ENCODE assay signal across 21 mouse cellular contexts in genomic region chr1:172271208-172271607, GRCm38 (mm10). TPM values are rescaled to one million over a fixed set of nuclear protein-coding genes. Genes with fewer than 3 reads are reported as not detected.
DNase-seq lines count a peak whose midpoint lies in the region; ATAC-seq lines count a peak whose summit lies in the region.
"Had no signal": no experiment of that assay in that cellular context is flagged by ENCODE, and none has a peak within 500 bp of the region (broad histone marks: within the 10 kb centered on the region; RNA-seq: fewer than 3 reads in every experiment).

No protein-coding gene starts in this region.

- peak; percentile 47; the same call in 1 of the 2 replicates for ATAC-seq in hindbrain, embryonic 11.5 days (ENCODE audit: low FRiP score)
- peak; percentile 52; the same call in 1 of the 2 replicates for ATAC-seq in hindbrain, embryonic 12.5 days (ENCODE audit: low FRiP score)
- 0 out of 2 replicates have a peak, but pooled peaks have one; percentile 41 for ATAC-seq in midbrain, embryonic 12.5 days (ENCODE audit: low FRiP score, low read depth)
- ATAC-seq in neural tube, embryonic 15.5 days (ENCODE audit: low FRiP score): peak; percentile 26; the same call in 1 of the 2 replicates
- ATAC-seq: intestine, embryonic 16.5 days; lung, postnatal 0 days had no signal

- H3K9ac ChIP-seq in hindbrain, embryonic 11.5 days (ENCODE audit: low read depth, low read length): no peak overlapping the region
- H3K9ac ChIP-seq in hindbrain, embryonic 12.5 days: no peak overlapping the region
- H3K9ac ChIP-seq in midbrain, embryonic 12.5 days (replicated peaks): no peak overlapping the region
- no peak overlapping the region for H3K9ac ChIP-seq in neural tube, embryonic 15.5 days (replicated peaks)
- H3K9ac ChIP-seq: kidney, embryonic 15.5 days; limb, embryonic 12.5 days; liver, embryonic 13.5 days had no signal

- H3K27me3 ChIP-seq in hindbrain, embryonic 11.5 days (ENCODE audit: control insufficient read depth, insufficient read depth, low read length): no peaks in the 10 kb centered on the region
- no peaks in the 10 kb centered on the region for H3K27me3 ChIP-seq in hindbrain, embryonic 10.5 days (ENCODE audit: insufficient read depth, poor library complexity, severe bottlenecking)
- H3K27me3 ChIP-seq in hindbrain, embryonic 12.5 days: no peaks in the 10 kb centered on the region
- peaks cover 7% of the 10 kb centered on the region; the same call in 1 of the 2 replicates for H3K27me3 ChIP-seq in midbrain, embryonic 12.5 days
- H3K27me3 ChIP-seq in neural tube, embryonic 15.5 days (replicated peaks): no peaks in the 10 kb centered on the region
- H3K27me3 ChIP-seq: kidney, embryonic 15.5 days; limb, embryonic 12.5 days; liver, embryonic 13.5 days had no signal

- DNase-seq in hindbrain, embryonic 11.5 days (ENCODE audit: low spot score): no peak
- no peak for DNase-seq in hindbrain, embryonic 10.5 days (ENCODE audit: low spot score)
- DNase-seq in urinary bladder, postnatal 14 days (ENCODE audit: low spot score): no peak
- DNase-seq in spleen, postnatal 36 days (ENCODE audit: low spot score in 2 of 2): no peak
- no peak for DNase-seq in cerebellum, postnatal 4 days (ENCODE audit: low spot score in 2 of 2)
- DNase-seq: cerebellum, postnatal 14 days; gastrocnemius, postnatal 14 days; heart, postnatal 14 days; liver, embryonic 13.5 days had no signal

- no peak overlapping the region for H3K4me2 ChIP-seq in hindbrain, embryonic 11.5 days (replicated peaks; ENCODE audit: low read depth, low read length)
- no peak overlapping the region for H3K4me2 ChIP-seq in hindbrain, embryonic 12.5 days (replicated peaks)
- H3K4me2 ChIP-seq in midbrain, embryonic 12.5 days (replicated peaks): peak overlapping the region; percentile 5; the same call in 1 of the 2 replicates
- no peak overlapping the region for H3K4me2 ChIP-seq in neural tube, embryonic 15.5 days
- H3K4me2 ChIP-seq: kidney, embryonic 15.5 days; limb, embryonic 12.5 days; liver, embryonic 13.5 days had no signal

- H3K4me1 ChIP-seq in hindbrain, embryonic 11.5 days (replicated peaks; ENCODE audit: control insufficient read depth, insufficient read depth, low read length): no peaks in the 10 kb centered on the region
- H3K4me1 ChIP-seq in hindbrain, embryonic 10.5 days (replicated peaks): peaks cover 17% of the 10 kb centered on the region
- H3K4me1 ChIP-seq in hindbrain, embryonic 12.5 days: peaks cover 5% of the 10 kb centered on the region
- peaks cover 12% of the 10 kb centered on the region for H3K4me1 ChIP-seq in midbrain, embryonic 12.5 days
- peaks cover 5% of the 10 kb centered on the region; the same call in 1 of the 2 replicates for H3K4me1 ChIP-seq in neural tube, embryonic 15.5 days
- H3K4me1 ChIP-seq: limb, embryonic 12.5 days; liver, embryonic 13.5 days had no signal

- no peaks in the 10 kb centered on the region for H3K9me3 ChIP-seq in hindbrain, embryonic 11.5 days (ENCODE audit: control insufficient read depth, low read length)
- H3K9me3 ChIP-seq in hindbrain, embryonic 10.5 days: no peaks in the 10 kb centered on the region
- no peaks in the 10 kb centered on the region for H3K9me3 ChIP-seq in hindbrain, embryonic 12.5 days (replicated peaks)
- no peaks in the 10 kb centered on the region for H3K9me3 ChIP-seq in midbrain, embryonic 12.5 days
- no peaks in the 10 kb centered on the region for H3K9me3 ChIP-seq in neural tube, embryonic 15.5 days (replicated peaks)
- H3K9me3 ChIP-seq: kidney, embryonic 15.5 days; limb, embryonic 12.5 days; liver, embryonic 13.5 days had no signal

- no peaks in the 10 kb centered on the region for H3K36me3 ChIP-seq in hindbrain, embryonic 11.5 days (ENCODE audit: control insufficient read depth, insufficient read depth, low read length)
- no peaks in the 10 kb centered on the region for H3K36me3 ChIP-seq in hindbrain, embryonic 10.5 days
- no peaks in the 10 kb centered on the region for H3K36me3 ChIP-seq in hindbrain, embryonic 12.5 days
- H3K36me3 ChIP-seq in midbrain, embryonic 12.5 days: no peaks in the 10 kb centered on the region
- H3K36me3 ChIP-seq in neural tube, embryonic 15.5 days: no peaks in the 10 kb centered on the region
- H3K36me3 ChIP-seq: kidney, embryonic 15.5 days; limb, embryonic 12.5 days; liver, embryonic 13.5 days had no signal

- WGBS in hindbrain, embryonic 11.5 days: 86% methylated on average over 3 of the region's 3 CpGs
- WGBS in hindbrain, embryonic 10.5 days: 80% methylated on average over 3 of the region's 3 CpGs
- 67% methylated on average over 3 of the region's 3 CpGs for WGBS in hindbrain, embryonic 12.5 days
- WGBS in midbrain, embryonic 12.5 days: 74% methylated on average over 3 of the region's 3 CpGs
- 74% methylated on average over 3 of the region's 3 CpGs for WGBS in neural tube, embryonic 15.5 days

- H3K4me3 ChIP-seq in hindbrain, embryonic 11.5 days (ENCODE audit: low read depth, low read length): no peak overlapping the region
- no peak overlapping the region for H3K4me3 ChIP-seq in hindbrain, embryonic 10.5 days
- H3K4me3 ChIP-seq in hindbrain, embryonic 12.5 days: no peak overlapping the region
- no peak overlapping the region for H3K4me3 ChIP-seq in midbrain, embryonic 12.5 days
- no peak overlapping the region for H3K4me3 ChIP-seq in neural tube, embryonic 15.5 days (replicated peaks)
- H3K4me3 ChIP-seq: kidney, embryonic 15.5 days; left cerebral cortex, adult 2 months; limb, embryonic 12.5 days; liver, embryonic 13.5 days; myocyte had no signal

- no peak overlapping the region for H3K27ac ChIP-seq in hindbrain, embryonic 11.5 days (ENCODE audit: low read depth, low read length)
- no peak overlapping the region for H3K27ac ChIP-seq in hindbrain, embryonic 10.5 days
- H3K27ac ChIP-seq in hindbrain, embryonic 12.5 days: no peak overlapping the region
- H3K27ac ChIP-seq in midbrain, embryonic 12.5 days (replicated peaks): no peak overlapping the region
- 0 out of 2 replicates have a peak overlapping the region, but pooled peaks have one; percentile 28 for H3K27ac ChIP-seq in neural tube, embryonic 15.5 days (replicated peaks)
- H3K27ac ChIP-seq: kidney, embryonic 15.5 days; left cerebral cortex, adult 2 months; limb, embryonic 12.5 days; liver, embryonic 13.5 days; stomach, postnatal 0 days had no signal

RNA-seq across cellular contexts. Expression of gene Igsf8, which starts 9.8 kb away (rescaled TPM):
- 123 and 136 TPM in 2 replicates for polyA plus RNA-seq in hindbrain, embryonic 11.5 days (2014; fragmentation: Nextera tagmentation; extraction: Ambion mirVana)
- polyA plus RNA-seq in hindbrain, embryonic 10.5 days (2016; fragmentation: Nextera tagmentation; extraction: Ambion mirVana): 63.5 and 142 TPM in 2 replicates
- 147 and 159 TPM in 2 replicates for polyA plus RNA-seq in hindbrain, embryonic 12.5 days (2016; fragmentation: Nextera tagmentation; extraction: Ambion mirVana)
- polyA plus RNA-seq in midbrain, embryonic 12.5 days (2016; fragmentation: Nextera tagmentation; extraction: Ambion mirVana): 103 and 106 TPM in 2 replicates
- polyA plus RNA-seq in neural tube, embryonic 15.5 days (2015; fragmentation: Nextera tagmentation; extraction: Ambion mirVana): 70.9 and 71.3 TPM in 2 replicates

RNA-seq across cellular contexts. Expression of gene Atp1a4, which starts 13.0 kb away (rescaled TPM):
- 0.06 TPM in 1 of 2 replicates, not detected in the other for polyA plus RNA-seq in hindbrain, embryonic 11.5 days (2014; fragmentation: Nextera tagmentation; extraction: Ambion mirVana)
- not detected in 2 replicates for polyA plus RNA-seq in hindbrain, embryonic 10.5 days (2016; fragmentation: Nextera tagmentation; extraction: Ambion mirVana)
- polyA plus RNA-seq in hindbrain, embryonic 12.5 days (2016; fragmentation: Nextera tagmentation; extraction: Ambion mirVana): not detected in 2 replicates
- polyA plus RNA-seq in midbrain, embryonic 12.5 days (2016; fragmentation: Nextera tagmentation; extraction: Ambion mirVana): not detected in 2 replicates
- 0.05 TPM in 1 of 2 replicates, not detected in the other for polyA plus RNA-seq in neural tube, embryonic 15.5 days (2015; fragmentation: Nextera tagmentation; extraction: Ambion mirVana)
- polyA plus RNA-seq: frontal cortex, adult 2 months; intestine, embryonic 16.5 days; limb, embryonic 12.5 days; liver, embryonic 13.5 days; spleen, adult 2 months; stomach, postnatal 0 days had no signal

RNA-seq across cellular contexts. Expression of gene Atp1a2, which starts 26.7 kb away (rescaled TPM):
- 1.9 and 2.6 TPM in 2 replicates for polyA plus RNA-seq in hindbrain, embryonic 11.5 days (2014; fragmentation: Nextera tagmentation; extraction: Ambion mirVana)
- 2.1 and 2.3 TPM in 2 replicates for polyA plus RNA-seq in hindbrain, embryonic 10.5 days (2016; fragmentation: Nextera tagmentation; extraction: Ambion mirVana)
- 13.7 and 16.1 TPM in 2 replicates for polyA plus RNA-seq in hindbrain, embryonic 12.5 days (2016; fragmentation: Nextera tagmentation; extraction: Ambion mirVana)
- polyA plus RNA-seq in midbrain, embryonic 12.5 days (2016; fragmentation: Nextera tagmentation; extraction: Ambion mirVana): 12.8 and 13.2 TPM in 2 replicates
- polyA plus RNA-seq in neural tube, embryonic 15.5 days (2015; fragmentation: Nextera tagmentation; extraction: Ambion mirVana): 57.9 and 63.1 TPM in 2 replicates

RNA-seq across cellular contexts. Expression of gene Casq1, which starts 51.5 kb away (rescaled TPM):
- polyA plus RNA-seq in hindbrain, embryonic 11.5 days (2014; fragmentation: Nextera tagmentation; extraction: Ambion mirVana): 1.4 and 2.5 TPM in 2 replicates
- 1.3 and 2.0 TPM in 2 replicates for polyA plus RNA-seq in hindbrain, embryonic 10.5 days (2016; fragmentation: Nextera tagmentation; extraction: Ambion mirVana)
- polyA plus RNA-seq in hindbrain, embryonic 12.5 days (2016; fragmentation: Nextera tagmentation; extraction: Ambion mirVana): 2.3 and 3.8 TPM in 2 replicates
- 1.9 and 2.1 TPM in 2 replicates for polyA plus RNA-seq in midbrain, embryonic 12.5 days (2016; fragmentation: Nextera tagmentation; extraction: Ambion mirVana)
- polyA plus RNA-seq in neural tube, embryonic 15.5 days (2015; fragmentation: Nextera tagmentation; extraction: Ambion mirVana): 3.8 and 4.0 TPM in 2 replicates

RNA-seq across cellular contexts. Expression of gene Kcnj9, which starts 57.9 kb away (rescaled TPM):
- 0.17 and 0.46 TPM in 2 replicates for polyA plus RNA-seq in hindbrain, embryonic 11.5 days (2014; fragmentation: Nextera tagmentation; extraction: Ambion mirVana)
- 0.11 and 0.71 TPM in 2 replicates for polyA plus RNA-seq in hindbrain, embryonic 10.5 days (2016; fragmentation: Nextera tagmentation; extraction: Ambion mirVana)
- polyA plus RNA-seq in hindbrain, embryonic 12.5 days (2016; fragmentation: Nextera tagmentation; extraction: Ambion mirVana): 1.2 and 2.0 TPM in 2 replicates
- polyA plus RNA-seq in midbrain, embryonic 12.5 days (2016; fragmentation: Nextera tagmentation; extraction: Ambion mirVana): 1.7 and 2.7 TPM in 2 replicates
- 2.5 and 3.2 TPM in 2 replicates for polyA plus RNA-seq in neural tube, embryonic 15.5 days (2015; fragmentation: Nextera tagmentation; extraction: Ambion mirVana)
- polyA plus RNA-seq: intestine, embryonic 16.5 days; kidney, embryonic 15.5 days; limb, embryonic 12.5 days; liver, embryonic 13.5 days; lung, postnatal 0 days had no signal
